ENCODE assay signal across 17 mouse cellular contexts in the genomic region with DNA sequence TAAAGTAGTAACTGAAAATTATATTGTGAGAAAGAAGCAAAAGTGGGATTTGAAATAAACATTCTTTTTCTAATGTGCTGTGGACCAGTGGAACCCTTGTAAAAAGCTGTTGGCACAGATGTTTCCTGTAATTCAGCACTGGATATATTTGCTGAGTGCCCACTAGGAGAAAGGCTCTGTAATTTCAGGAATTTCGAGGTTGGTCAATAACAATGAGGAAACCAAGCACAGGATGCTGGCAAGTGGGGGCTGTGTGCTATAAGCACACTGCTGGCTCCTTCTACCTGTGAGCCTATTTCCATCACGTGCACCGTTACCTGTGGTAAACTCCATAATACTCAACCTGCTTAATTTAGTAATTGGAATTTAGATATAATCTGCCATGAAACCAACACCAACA.
DNase-seq lines count a peak whose midpoint lies in the region; ATAC-seq and TF ChIP-seq lines count a peak whose summit lies in the region.
"Had no signal": no experiment of that assay in that cellular context is flagged by ENCODE, and none has a peak within 500 bp of the region (broad histone marks: within the 10 kb centered on the region; RNA-seq: fewer than 3 reads in every experiment).

No protein-coding gene starts in this region.

- DNase-seq in kidney, adult 2 months = peak; percentile 17
- no peak for DNase-seq in intestine, embryonic 14.5 days (ENCODE audit: low spot score)
- peak; percentile 63 for DNase-seq in lung, postnatal 36 days
- no peak for DNase-seq in embryo, embryonic 11 days
- DNase-seq in T-cell, adult 2 months (ENCODE audit: low spot score) = no peak
- DNase-seq: adrenal gland, adult 8-10 months; cerebellum, adult 9-11 months; heart, postnatal 14 days; layer of hippocampus, postnatal 36 days; liver; midbrain, embryonic 14.5 days; right cerebral cortex, postnatal 4 days had no signal

- no peaks in the 10 kb centered on the region for H3K27me3 ChIP-seq in kidney, adult 2 months (replicated peaks; ENCODE audit: control insufficient read depth, insufficient read depth, low read length)
- no peaks in the 10 kb centered on the region for H3K27me3 ChIP-seq in kidney, embryonic 16.5 days (ENCODE audit: insufficient read depth, low read length)
- no peaks in the 10 kb centered on the region for H3K27me3 ChIP-seq in embryonic facial prominence, embryonic 15.5 days
- no peaks in the 10 kb centered on the region for H3K27me3 ChIP-seq in intestine, embryonic 14.5 days (replicated peaks; ENCODE audit: control insufficient read depth, insufficient read depth, low read length)
- H3K27me3 ChIP-seq: heart, embryonic 12.5 days; hindbrain, embryonic 12.5 days had no signal

- TF ChIP-seq CTCF in kidney, adult 2 months (conservative IDR thresholded peaks at IDR 0.05; ENCODE audit: insufficient read depth, insufficient read length, low read depth, low read length) = no peak

- no peak overlapping the region for H3K4me3 ChIP-seq in kidney, adult 2 months (ENCODE audit: insufficient read depth, low read depth, low read length)
- H3K4me3 ChIP-seq in kidney, embryonic 16.5 days (ENCODE audit: low read length) = no peak overlapping the region
- H3K4me3 ChIP-seq in embryonic facial prominence, embryonic 15.5 days (replicated peaks) = no peak overlapping the region
- H3K4me3 ChIP-seq in intestine, embryonic 14.5 days (ENCODE audit: low read depth, low read length) = no peak overlapping the region
- H3K4me3 ChIP-seq: heart, embryonic 12.5 days; hindbrain, embryonic 12.5 days had no signal

- ATAC-seq in kidney, embryonic 16.5 days (ENCODE audit: low FRiP score, low TSS enrichment) = no peak
- ATAC-seq in embryonic facial prominence, embryonic 15.5 days (ENCODE audit: insufficient number of reproducible peaks, low FRiP score, low TSS enrichment, low read depth) = no peak
- ATAC-seq in intestine, embryonic 14.5 days (replicated peaks; ENCODE audit: low FRiP score, low TSS enrichment, low read depth) = no peak
- ATAC-seq: inflammation-experienced regulatory T-cells, adult 6 months had no signal

- H3K27ac ChIP-seq in kidney, adult 2 months (ENCODE audit: insufficient read depth, low read depth, low read length) = no peak overlapping the region
- H3K27ac ChIP-seq in kidney, embryonic 16.5 days (ENCODE audit: low read length) = no peak overlapping the region
- 0 out of 2 replicates have a peak overlapping the region, but pooled peaks have one; percentile 34 for H3K27ac ChIP-seq in embryonic facial prominence, embryonic 15.5 days (replicated peaks)
- H3K27ac ChIP-seq in intestine, embryonic 14.5 days (ENCODE audit: low read depth) = peak overlapping the region; percentile 1; the same call in 1 of the 2 replicates

- no peak overlapping the region for H3K4me2 ChIP-seq in kidney, embryonic 16.5 days (replicated peaks; ENCODE audit: low read depth, low read length)
- no peak overlapping the region for H3K4me2 ChIP-seq in embryonic facial prominence, embryonic 15.5 days (replicated peaks)
- H3K4me2 ChIP-seq in intestine, embryonic 14.5 days (ENCODE audit: low read length) = 0 out of 2 replicates have a peak overlapping the region, but pooled peaks have one; percentile 64
- H3K4me2 ChIP-seq: hindbrain, embryonic 12.5 days had no signal

- WGBS in kidney, adult 2 months = 47% methylated on average over 3 of the region's 3 CpGs
- 47% methylated on average over 3 of the region's 3 CpGs for WGBS in kidney, embryonic 16.5 days
- 57% methylated on average over 3 of the region's 3 CpGs for WGBS in embryonic facial prominence, embryonic 15.5 days
- 60% methylated on average over 3 of the region's 3 CpGs for WGBS in intestine, embryonic 14.5 days

- no peaks in the 10 kb centered on the region; the same call in 1 of the 2 replicates for H3K36me3 ChIP-seq in kidney, adult 2 months (ENCODE audit: control insufficient read depth, insufficient read depth, low read length)
- H3K36me3 ChIP-seq in kidney, embryonic 16.5 days (ENCODE audit: insufficient read depth, low read length) = 0 out of 2 replicates have a peak, but pooled peaks cover 2% of the 10 kb centered on the region
- H3K36me3 ChIP-seq in embryonic facial prominence, embryonic 15.5 days = no peaks in the 10 kb centered on the region
- H3K36me3 ChIP-seq in intestine, embryonic 14.5 days (ENCODE audit: control insufficient read depth, insufficient read depth, low read length) = no peaks in the 10 kb centered on the region
- H3K36me3 ChIP-seq: heart, embryonic 12.5 days; hindbrain, embryonic 12.5 days had no signal

- H3K9me3 ChIP-seq in kidney, embryonic 16.5 days (ENCODE audit: low read length) = no peaks in the 10 kb centered on the region
- H3K9me3 ChIP-seq in embryonic facial prominence, embryonic 15.5 days (replicated peaks) = no peaks in the 10 kb centered on the region
- no peaks in the 10 kb centered on the region for H3K9me3 ChIP-seq in intestine, embryonic 14.5 days (ENCODE audit: control insufficient read depth, low read length)
- H3K9me3 ChIP-seq: heart, embryonic 12.5 days; hindbrain, embryonic 12.5 days had no signal

- TF ChIP-seq POLR2A in kidney, adult 2 months (IDR thresholded peaks at IDR 0.05; ENCODE audit: low read depth, low read length) = no peak

- H3K4me1 ChIP-seq in kidney, adult 2 months (ENCODE audit: control insufficient read depth, insufficient read depth, low read length) = peaks cover 48% of the 10 kb centered on the region
- peaks cover 62% of the 10 kb centered on the region for H3K4me1 ChIP-seq in kidney, embryonic 16.5 days (ENCODE audit: insufficient read depth, low read length)
- H3K4me1 ChIP-seq in embryonic facial prominence, embryonic 15.5 days = peaks cover 54% of the 10 kb centered on the region
- peaks cover 25% of the 10 kb centered on the region; the same call in 1 of the 2 replicates for H3K4me1 ChIP-seq in intestine, embryonic 14.5 days (replicated peaks; ENCODE audit: control insufficient read depth, insufficient read depth, low read length)

- no peak overlapping the region for H3K9ac ChIP-seq in kidney, embryonic 16.5 days (replicated peaks; ENCODE audit: low read length)
- no peak overlapping the region for H3K9ac ChIP-seq in embryonic facial prominence, embryonic 15.5 days
- no peak overlapping the region for H3K9ac ChIP-seq in intestine, embryonic 14.5 days (ENCODE audit: low read length)
- H3K9ac ChIP-seq: heart, embryonic 12.5 days; hindbrain, embryonic 12.5 days had no signal

Comparison
In these comparisons a context has a peak if more than half of its experiments do, and no peak if none do; other contexts are left out.
1. DNase-seq: peak in kidney, adult 2 months (single experiment) and lung, postnatal 36 days (single experiment); none in intestine, embryonic 14.5 days (single experiment), embryo, embryonic 11 days (single experiment) and T-cell, adult 2 months (single experiment).
2. H3K27ac ChIP-seq: peak in embryonic facial prominence, embryonic 15.5 days (single experiment) and intestine, embryonic 14.5 days (single experiment); none in kidney, adult 2 months (single experiment) and kidney, embryonic 16.5 days (single experiment).